Mouse (Mus musculus) forebrain, embryonic 11.5 days (tissue): ENCODE results near the gene Eif4b. TPM values are rescaled to one million over a fixed set of nuclear protein-coding genes. Genes with fewer than 3 reads are reported as not detected.

Source experiments
- ATAC-seq: fragments of 200-750 bp; cut with Nextera tagmentation; replicated peaks from 2 replicates; pipeline ENCODE4 v1.8.0; 2017; ENCODE audit warnings: moderate TSS enrichment; ENCODE audit not compliant: low FRiP score
- DNase-seq: peaks from one replicate; pipeline ENCODE4 v3.0.0-alpha.2; 2017; ENCODE audit warnings: low spot score
- H3K27ac ChIP-seq: fragments of 300-500 bp; sonication (generic); 2 replicates; pipeline ENCODE4 v1.5.1; 2014; ENCODE audit warnings: low read depth, low read length
- H3K27me3 ChIP-seq: fragments of 300-500 bp; sonication (generic); 2 replicates; pipeline ENCODE4 v1.6.1; 2014; ENCODE audit warnings: mild to moderate bottlenecking, low read length, mixed read lengths; ENCODE audit not compliant: control insufficient read depth, insufficient read depth
- H3K36me3 ChIP-seq: fragments of 300-500 bp; sonication (generic); 2 replicates; pipeline ENCODE4 v1.6.1; 2014; ENCODE audit warnings: mild to moderate bottlenecking, low read length, moderate library complexity, mixed read lengths; ENCODE audit not compliant: control insufficient read depth, insufficient read depth
- H3K4me1 ChIP-seq: fragments of 300-500 bp; sonication (generic); replicated peaks from 2 replicates; pipeline ENCODE4 v1.6.1; 2014; ENCODE audit warnings: low read length, mixed read lengths; ENCODE audit not compliant: control insufficient read depth, insufficient read depth
- H3K4me2 ChIP-seq: fragments of 300-500 bp; sonication (generic); 2 replicates; pipeline ENCODE4 v1.6.1; 2014; ENCODE audit warnings: low read depth, mild to moderate bottlenecking, low read length, moderate library complexity, mixed read lengths; ENCODE audit not compliant: severe bottlenecking
- H3K4me3 ChIP-seq: fragments of 300-500 bp; sonication (generic); 2 replicates; pipeline ENCODE4 v1.5.1; 2014; ENCODE audit warnings: low read depth, low read length
- H3K9ac ChIP-seq: fragments of 300-500 bp; sonication (generic); 2 replicates; pipeline ENCODE4 v1.6.1; 2014; ENCODE audit warnings: low read length
- H3K9me3 ChIP-seq: fragments of 300-500 bp; sonication (generic); 2 replicates; pipeline ENCODE4 v1.6.1; 2016; ENCODE audit warnings: low read length, mixed read lengths; ENCODE audit not compliant: control insufficient read depth
- WGBS: fragments of 180-500 bp; shearing (Covaris S2); extraction: QIAGEN DNeasy Blood & Tissue Kit; methylation state at CpG from one replicate; pipeline ENCODE4 v1.1.7; 2014; 5-methylcytosine and 5-hydroxymethylcytosine counted together
- polyA plus RNA-seq: library from polyadenylated mRNA; unstranded; fragments of >200 nt; fragmentation: Nextera tagmentation; extraction: Ambion mirVana; gene quantifications from 2 replicates; pipeline ENCODE4 v1.2.1, GENCODE M21; 2014

The Eif4b gene
- polyA plus RNA-seq, 1 experiment from 2014 or later: 122 TPM

GRCm38 (mm10) chr15:102110271-102110670, 36.7 kb downstream of the Eif4b start:
- 93% methylated on average over 7 of the region's 7 CpGs for WGBS
- Histone ChIP-seq H3K27me3 (peaks cover 24% of the 10 kb centered on the region), H3K9me3 (no peaks in the 10 kb centered on the region), H3K4me3 (no peak overlapping the region), H3K9ac (no peak overlapping the region), H3K27ac (no peak overlapping the region), H3K4me1 (0 out of 2 replicates have a peak, but pooled peaks cover 9% of the 10 kb centered on the region), H3K4me2 (no peak overlapping the region), H3K36me3 (no peaks in the 10 kb centered on the region)
- no peak for DNase-seq
- ATAC-seq: no peak

- H3K27ac ChIP-seq: no peak overlapping the region
- H3K27me3 ChIP-seq: peaks cover 20% of the 10 kb centered on the region
- 80% methylated on average over 29 of the region's 29 CpGs for WGBS
- H3K36me3 ChIP-seq: no peaks in the 10 kb centered on the region
- DNase-seq: no peak
- H3K9ac ChIP-seq: no peak overlapping the region
- H3K4me1 ChIP-seq: 0 out of 2 replicates have a peak, but pooled peaks cover 9% of the 10 kb centered on the region
- no peak for ATAC-seq
- no peak overlapping the region for H3K4me3 ChIP-seq
- no peak overlapping the region for H3K4me2 ChIP-seq
- H3K9me3 ChIP-seq: no peaks in the 10 kb centered on the region
These were observed 37.3 kb downstream of the Eif4b start for GRCm38 (mm10) chr15:102110701-102111494.

- no peak overlapping the region for H3K4me3 ChIP-seq
- DNase-seq (no peak), ATAC-seq (no peak)
- H3K27me3 ChIP-seq: peaks cover 14% of the 10 kb centered on the region
- H3K9ac ChIP-seq: no peak overlapping the region
- H3K27ac ChIP-seq: no peak overlapping the region
- no peaks in the 10 kb centered on the region for H3K9me3 ChIP-seq
- no peak overlapping the region for H3K4me2 ChIP-seq
- 0 out of 2 replicates have a peak, but pooled peaks cover 7% of the 10 kb centered on the region for H3K4me1 ChIP-seq
- WGBS: 82% methylated on average over 11 of the region's 11 CpGs
- H3K36me3 ChIP-seq: no peaks in the 10 kb centered on the region
These were observed 37.9 kb downstream of the Eif4b start for GRCm38 (mm10) chr15:102111495-102111829.

- Histone ChIP-seq H3K9ac (no peak overlapping the region), H3K27ac (no peak overlapping the region), H3K4me3 (no peak overlapping the region), H3K9me3 (no peaks in the 10 kb centered on the region), H3K4me2 (no peak overlapping the region), H3K36me3 (no peaks in the 10 kb centered on the region), H3K4me1 (0 out of 2 replicates have a peak, but pooled peaks cover 6% of the 10 kb centered on the region), H3K27me3 (peaks cover 8% of the 10 kb centered on the region)
- 89% methylated on average over 6 of the region's 6 CpGs for WGBS
- no peak for ATAC-seq
- no peak for DNase-seq
These were observed 38.6 kb downstream of the Eif4b start for GRCm38 (mm10) chr15:102112181-102112580.

- Histone ChIP-seq H3K9ac (no peak overlapping the region), H3K4me3 (no peak overlapping the region), H3K4me2 (no peak overlapping the region), H3K27ac (no peak overlapping the region), H3K27me3 (peaks cover 2% of the 10 kb centered on the region), H3K4me1 (0 out of 2 replicates have a peak, but pooled peaks cover under 1% of the 10 kb centered on the region), H3K36me3 (no peaks in the 10 kb centered on the region), H3K9me3 (no peaks in the 10 kb centered on the region)
- no peak for ATAC-seq
- no peak for DNase-seq
- 80% methylated on average over 8 of the region's 8 CpGs for WGBS
These were observed 39.3 kb downstream of the Eif4b start for GRCm38 (mm10) chr15:102112827-102113226.

GRCm38 (mm10) chr15:102113674-102114073, 40.1 kb downstream of the Eif4b start:
- H3K27me3 ChIP-seq: no peaks in the 10 kb centered on the region
- no peak overlapping the region for H3K4me2 ChIP-seq
- ATAC-seq (no peak), DNase-seq (no peak)
- no peak overlapping the region for H3K4me3 ChIP-seq
- 89% methylated on average over 4 of the region's 4 CpGs for WGBS
- H3K27ac ChIP-seq: no peak overlapping the region
- H3K36me3 ChIP-seq: no peaks in the 10 kb centered on the region
- no peaks in the 10 kb centered on the region for H3K4me1 ChIP-seq
- no peak overlapping the region for H3K9ac ChIP-seq
- no peaks in the 10 kb centered on the region for H3K9me3 ChIP-seq

GRCm38 (mm10) chr15:102114651-102115260, 41.2 kb downstream of the Eif4b start:
- Histone ChIP-seq H3K4me3 (no peak overlapping the region), H3K9me3 (no peaks in the 10 kb centered on the region), H3K9ac (no peak overlapping the region), H3K27me3 (no peaks in the 10 kb centered on the region), H3K36me3 (no peaks in the 10 kb centered on the region), H3K27ac (no peak overlapping the region), H3K4me1 (no peaks in the 10 kb centered on the region), H3K4me2 (no peak overlapping the region)
- no peak for DNase-seq
- 81% methylated on average over 7 of the region's 7 CpGs for WGBS
- ATAC-seq: no peak

GRCm38 (mm10) chr15:102115731-102116231, 42.2 kb downstream of the Eif4b start:
- Histone ChIP-seq H3K4me1 (no peaks in the 10 kb centered on the region), H3K4me3 (no peak overlapping the region), H3K9ac (no peak overlapping the region), H3K27ac (no peak overlapping the region), H3K9me3 (no peaks in the 10 kb centered on the region), H3K36me3 (no peaks in the 10 kb centered on the region), H3K27me3 (no peaks in the 10 kb centered on the region), H3K4me2 (no peak overlapping the region)
- DNase-seq (no peak), ATAC-seq (no peak)
- WGBS: 66% methylated on average over 9 of the region's 9 CpGs
